Mouse (Mus musculus): ENCODE measurements around the gene Ntm.

Gene Ntm

GRCm38 (mm10) chr9:29341292-29341691 is 621.6 kb downstream of the Ntm start:
- in situ Hi-C loops (cut with MboI; ENCODE audit: low sequenced_read_pairs) = no loop called here

- in situ Hi-C loops (cut with MboI; ENCODE audit: low sequenced_read_pairs) = no loop called here
Measured at GRCm38 (mm10) chr9:29335671-29336070, 627.3 kb downstream of the Ntm start.

- in situ Hi-C loops (cut with MboI; ENCODE audit: low sequenced_read_pairs) = no loop called here
Measured at GRCm38 (mm10) chr9:29332296-29333090, 630.4 kb downstream of the Ntm start.

GRCm38 (mm10) chr9:29330486-29330885 is 632.5 kb downstream of the Ntm start:
- in situ Hi-C loops (cut with MboI; ENCODE audit: low sequenced_read_pairs) = no loop called here

GRCm38 (mm10) chr9:29326283-29326682 is 636.7 kb downstream of the Ntm start:
- in situ Hi-C loops (cut with MboI; ENCODE audit: low sequenced_read_pairs) = no loop called here

- in situ Hi-C loops (cut with MboI; ENCODE audit: low sequenced_read_pairs) = no loop called here
Measured at GRCm38 (mm10) chr9:29325137-29325536, 637.8 kb downstream of the Ntm start.

- in situ Hi-C loops (cut with MboI; ENCODE audit: low sequenced_read_pairs) = no loop called here
Measured at GRCm38 (mm10) chr9:29319197-29319596, 643.7 kb downstream of the Ntm start.

- in situ Hi-C loops (cut with MboI; ENCODE audit: low sequenced_read_pairs) = no loop called here
Measured at GRCm38 (mm10) chr9:29318676-29319162, 644.2 kb downstream of the Ntm start.

- in situ Hi-C loops (cut with MboI; ENCODE audit: low sequenced_read_pairs) = no loop called here
Measured at GRCm38 (mm10) chr9:29317623-29318022, 645.3 kb downstream of the Ntm start.

- in situ Hi-C loops (cut with MboI; ENCODE audit: low sequenced_read_pairs) = no loop called here
Measured at GRCm38 (mm10) chr9:29315842-29316241, 647.1 kb downstream of the Ntm start.

GRCm38 (mm10) chr9:29306961-29307360 is 656.0 kb downstream of the Ntm start:
- in situ Hi-C loops (cut with MboI; ENCODE audit: low sequenced_read_pairs) = no loop called here

- in situ Hi-C loops (cut with MboI; ENCODE audit: low sequenced_read_pairs) = no loop called here
Measured at GRCm38 (mm10) chr9:29298340-29298739, 664.6 kb downstream of the Ntm start.

GRCm38 (mm10) chr9:29296752-29297151 is 666.2 kb downstream of the Ntm start:
- in situ Hi-C loops (cut with MboI; ENCODE audit: low sequenced_read_pairs) = no loop called here

GRCm38 (mm10) chr9:29288003-29288704 is 674.8 kb downstream of the Ntm start:
- in situ Hi-C loops (cut with MboI; ENCODE audit: low sequenced_read_pairs) = no loop called here

- in situ Hi-C loops (cut with MboI; ENCODE audit: low sequenced_read_pairs) = no loop called here
Measured at GRCm38 (mm10) chr9:29285144-29285543, 677.8 kb downstream of the Ntm start.

- in situ Hi-C loops (cut with MboI; ENCODE audit: low sequenced_read_pairs) = no loop called here
Measured at GRCm38 (mm10) chr9:29272861-29273260, 690.1 kb downstream of the Ntm start.

GRCm38 (mm10) chr9:29269988-29270387 is 693.0 kb downstream of the Ntm start:
- in situ Hi-C loops (cut with MboI; ENCODE audit: low sequenced_read_pairs) = no loop called here

GRCm38 (mm10) chr9:29269277-29269646 is 693.7 kb downstream of the Ntm start:
- in situ Hi-C loops (cut with MboI; ENCODE audit: low sequenced_read_pairs) = no loop called here

- in situ Hi-C loops (cut with MboI; ENCODE audit: low sequenced_read_pairs) = no loop called here
Measured at GRCm38 (mm10) chr9:29268583-29269276, 694.2 kb downstream of the Ntm start.

GRCm38 (mm10) chr9:29267663-29268062 is 695.3 kb downstream of the Ntm start:
- in situ Hi-C loops (cut with MboI; ENCODE audit: low sequenced_read_pairs) = no loop called here

GRCm38 (mm10) chr9:29265177-29265576 is 697.8 kb downstream of the Ntm start:
- in situ Hi-C loops (cut with MboI; ENCODE audit: low sequenced_read_pairs) = no loop called here

- in situ Hi-C loops (cut with MboI; ENCODE audit: low sequenced_read_pairs) = no loop called here
Measured at GRCm38 (mm10) chr9:29262836-29263235, 700.1 kb downstream of the Ntm start.
